In genomic region chr2:80731324-80731723, GRCm38 (mm10) we compare ENCODE assay signal across 20 mouse cellular contexts.
DNase-seq lines count a peak whose midpoint lies in the region; ATAC-seq and TF ChIP-seq lines count a peak whose summit lies in the region.
"Had no signal": no experiment of that assay in that cellular context is flagged by ENCODE, and none has a peak within 500 bp of the region (broad histone marks: within the 10 kb centered on the region; RNA-seq: fewer than 3 reads in every experiment).

No protein-coding gene starts in this region.

- DNase-seq in cerebellum, adult 9-10 months: peak; percentile 18
- DNase-seq in cerebellum, postnatal 25 days: no peak
- no peak for DNase-seq in hindbrain, embryonic 10.5 days (ENCODE audit: low spot score)
- DNase-seq in midbrain, postnatal 0 days (ENCODE audit: low spot score): peak; percentile 58
- peak; percentile 56 for DNase-seq in telencephalon, adult 2 months (ENCODE audit: low read depth, low spot score)
- no peak for DNase-seq in natural killer cell, adult 2 months (ENCODE audit: low spot score in 2 of 2)
- DNase-seq: cerebellum, adult 18-20 months; embryo, embryonic 11 days; heart, postnatal 4 days; kidney, adult 8-10 months; lung, adult 18-20 months; lung, postnatal 4 days; right cerebral cortex, postnatal 4 days; thymus, postnatal 14 days had no signal

- H3K4me3 ChIP-seq in hindbrain, embryonic 15.5 days: no peak overlapping the region
- H3K4me3 ChIP-seq in hindbrain, embryonic 10.5 days: no peak overlapping the region
- no peak overlapping the region for H3K4me3 ChIP-seq in midbrain, postnatal 0 days (ENCODE audit: low read depth, low read length)
- H3K4me3 ChIP-seq in midbrain, embryonic 13.5 days (replicated peaks): no peak overlapping the region
- H3K4me3 ChIP-seq: erythroblast, embryonic 14.5 days; heart, embryonic 12.5 days; limb, embryonic 15.5 days had no signal

- H3K9ac ChIP-seq in hindbrain, embryonic 15.5 days: no peak overlapping the region
- H3K9ac ChIP-seq in midbrain, postnatal 0 days (replicated peaks; ENCODE audit: low read length, poor library complexity, severe bottlenecking): no peak overlapping the region
- H3K9ac ChIP-seq in midbrain, embryonic 13.5 days (replicated peaks): no peak overlapping the region
- H3K9ac ChIP-seq: heart, embryonic 12.5 days; limb, embryonic 15.5 days had no signal

- TF ChIP-seq CTCF in midbrain, postnatal 0 days (IDR thresholded peaks at IDR 0.05): no peak

- no peaks in the 10 kb centered on the region for H3K9me3 ChIP-seq in hindbrain, embryonic 15.5 days
- H3K9me3 ChIP-seq in hindbrain, embryonic 10.5 days: no peaks in the 10 kb centered on the region
- H3K9me3 ChIP-seq in midbrain, postnatal 0 days (ENCODE audit: low read length): no peaks in the 10 kb centered on the region
- H3K9me3 ChIP-seq in midbrain, embryonic 13.5 days: no peaks in the 10 kb centered on the region
- H3K9me3 ChIP-seq: heart, embryonic 12.5 days; limb, embryonic 15.5 days had no signal

- no peaks in the 10 kb centered on the region for H3K36me3 ChIP-seq in hindbrain, embryonic 15.5 days
- H3K36me3 ChIP-seq in hindbrain, embryonic 10.5 days: no peaks in the 10 kb centered on the region
- H3K36me3 ChIP-seq in midbrain, postnatal 0 days (ENCODE audit: insufficient read depth, low read length): no peaks in the 10 kb centered on the region
- no peaks in the 10 kb centered on the region for H3K36me3 ChIP-seq in midbrain, embryonic 13.5 days
- H3K36me3 ChIP-seq: heart, embryonic 12.5 days; limb, embryonic 15.5 days had no signal

- 0 out of 2 replicates have a peak, but pooled peaks have one; percentile 65 for ATAC-seq in hindbrain, embryonic 15.5 days (ENCODE audit: low FRiP score, low read depth)
- peak; percentile 16; the same call in 1 of the 2 replicates for ATAC-seq in midbrain, postnatal 0 days (ENCODE audit: low FRiP score)
- ATAC-seq in midbrain, embryonic 13.5 days: no peak

- WGBS in hindbrain, embryonic 15.5 days: 62% methylated on average over 3 of the region's 3 CpGs
- WGBS in hindbrain, embryonic 10.5 days: 86% methylated on average over 3 of the region's 3 CpGs
- 71% methylated on average over 3 of the region's 3 CpGs for WGBS in midbrain, postnatal 0 days
- 85% methylated on average over 3 of the region's 3 CpGs for WGBS in midbrain, embryonic 13.5 days

- H3K4me2 ChIP-seq in hindbrain, embryonic 15.5 days: no peak overlapping the region
- no peak overlapping the region for H3K4me2 ChIP-seq in midbrain, postnatal 0 days (ENCODE audit: low read depth, low read length, poor library complexity, severe bottlenecking)
- no peak overlapping the region for H3K4me2 ChIP-seq in midbrain, embryonic 13.5 days (replicated peaks)
- H3K4me2 ChIP-seq: heart, embryonic 12.5 days; limb, embryonic 15.5 days had no signal

- H3K27ac ChIP-seq in hindbrain, embryonic 15.5 days (replicated peaks): no peak overlapping the region
- H3K27ac ChIP-seq in hindbrain, embryonic 10.5 days: no peak overlapping the region
- H3K27ac ChIP-seq in midbrain, postnatal 0 days (ENCODE audit: low read depth, low read length): no peak overlapping the region
- H3K27ac ChIP-seq in midbrain, embryonic 13.5 days: no peak overlapping the region
- H3K27ac ChIP-seq: limb, embryonic 15.5 days had no signal

- no peaks in the 10 kb centered on the region for H3K27me3 ChIP-seq in hindbrain, embryonic 15.5 days
- H3K27me3 ChIP-seq in hindbrain, embryonic 10.5 days (ENCODE audit: insufficient read depth, poor library complexity, severe bottlenecking): no peaks in the 10 kb centered on the region
- H3K27me3 ChIP-seq in midbrain, postnatal 0 days (ENCODE audit: insufficient read depth, low read length): no peaks in the 10 kb centered on the region
- no peaks in the 10 kb centered on the region for H3K27me3 ChIP-seq in midbrain, embryonic 13.5 days
- H3K27me3 ChIP-seq: CH12.LX; heart, embryonic 12.5 days; limb, embryonic 15.5 days had no signal

- H3K4me1 ChIP-seq in hindbrain, embryonic 15.5 days (replicated peaks): no peaks in the 10 kb centered on the region
- H3K4me1 ChIP-seq in hindbrain, embryonic 10.5 days (replicated peaks): no peaks in the 10 kb centered on the region
- H3K4me1 ChIP-seq in midbrain, postnatal 0 days (ENCODE audit: insufficient read depth, low read length): no peaks in the 10 kb centered on the region
- no peaks in the 10 kb centered on the region for H3K4me1 ChIP-seq in midbrain, embryonic 13.5 days (replicated peaks)
- H3K4me1 ChIP-seq: heart, embryonic 12.5 days; limb, embryonic 15.5 days had no signal

Comparison
In these comparisons a context has a peak if more than half of its experiments do, and no peak if none do; other contexts are left out.
1. DNase-seq: peak in cerebellum, adult 9-10 months (single experiment), midbrain, postnatal 0 days (single experiment) and telencephalon, adult 2 months (single experiment); none in cerebellum, postnatal 25 days (0 of 2), hindbrain, embryonic 10.5 days (single experiment) and natural killer cell, adult 2 months (0 of 2).